Mouse (Mus musculus) intestine, embryonic 15.5 days (tissue): ENCODE results near the gene Fermt3. TPM values are rescaled to one million over a fixed set of nuclear protein-coding genes. Genes with fewer than 3 reads are reported as not detected.
"Not testable (repeated sequence)": the region's sequence is repeated elsewhere in the genome, so short reads cannot be mapped to it uniquely, and the experiment has no call there.

Experiments used
- ATAC-seq: fragments of 200-750 bp; cut with Nextera tagmentation; 2 replicates; pipeline ENCODE4 v1.8.0; 2017; ENCODE audit warnings: moderate TSS enrichment, moderate library complexity
- H3K27ac ChIP-seq: fragments of 300-500 bp; sonication (generic); 2 replicates; pipeline ENCODE4 v1.5.1; 2015; ENCODE audit warnings: mild to moderate bottlenecking, inconsistent platforms
- H3K27me3 ChIP-seq: fragments of 300-500 bp; sonication (generic); replicated peaks from 2 replicates; pipeline ENCODE4 v1.6.1; 2015; ENCODE audit warnings: inconsistent platforms
- H3K36me3 ChIP-seq: fragments of 300-500 bp; sonication (generic); 2 replicates; pipeline ENCODE4 v1.6.1; 2015; ENCODE audit warnings: inconsistent platforms
- H3K4me1 ChIP-seq: fragments of 300-500 bp; sonication (generic); replicated peaks from 2 replicates; pipeline ENCODE4 v1.6.1; 2015; ENCODE audit warnings: inconsistent platforms
- H3K4me2 ChIP-seq: fragments of 300-500 bp; sonication (generic); replicated peaks from 2 replicates; pipeline ENCODE4 v1.6.1; 2015; ENCODE audit warnings: mild to moderate bottlenecking, inconsistent platforms
- H3K4me3 ChIP-seq: fragments of 300-500 bp; sonication (generic); replicated peaks from 2 replicates; pipeline ENCODE4 v1.5.1; 2015; ENCODE audit warnings: inconsistent platforms
- H3K9ac ChIP-seq: fragments of 300-500 bp; sonication (generic); 2 replicates; pipeline ENCODE4 v1.6.1; 2015; ENCODE audit warnings: inconsistent platforms
- H3K9me3 ChIP-seq: fragments of 300-500 bp; sonication (generic); 2 replicates; pipeline ENCODE4 v1.6.1; 2016; ENCODE audit warnings: inconsistent platforms
- WGBS: fragments of 180-500 bp; shearing (Covaris S2); methylation state at CpG from one replicate; pipeline ENCODE4 v1.1.7; 2015; 5-methylcytosine and 5-hydroxymethylcytosine counted together
- polyA plus RNA-seq: library from polyadenylated mRNA; unstranded; fragments of >200 nt; fragmentation: Nextera tagmentation; extraction: Ambion mirVana; gene quantifications from 2 replicates; pipeline ENCODE4 v1.2.1, GENCODE M21; 2015

Gene Fermt3
- polyA plus RNA-seq, 1 experiment from 2014 or later: 9.8 TPM

DNA sequence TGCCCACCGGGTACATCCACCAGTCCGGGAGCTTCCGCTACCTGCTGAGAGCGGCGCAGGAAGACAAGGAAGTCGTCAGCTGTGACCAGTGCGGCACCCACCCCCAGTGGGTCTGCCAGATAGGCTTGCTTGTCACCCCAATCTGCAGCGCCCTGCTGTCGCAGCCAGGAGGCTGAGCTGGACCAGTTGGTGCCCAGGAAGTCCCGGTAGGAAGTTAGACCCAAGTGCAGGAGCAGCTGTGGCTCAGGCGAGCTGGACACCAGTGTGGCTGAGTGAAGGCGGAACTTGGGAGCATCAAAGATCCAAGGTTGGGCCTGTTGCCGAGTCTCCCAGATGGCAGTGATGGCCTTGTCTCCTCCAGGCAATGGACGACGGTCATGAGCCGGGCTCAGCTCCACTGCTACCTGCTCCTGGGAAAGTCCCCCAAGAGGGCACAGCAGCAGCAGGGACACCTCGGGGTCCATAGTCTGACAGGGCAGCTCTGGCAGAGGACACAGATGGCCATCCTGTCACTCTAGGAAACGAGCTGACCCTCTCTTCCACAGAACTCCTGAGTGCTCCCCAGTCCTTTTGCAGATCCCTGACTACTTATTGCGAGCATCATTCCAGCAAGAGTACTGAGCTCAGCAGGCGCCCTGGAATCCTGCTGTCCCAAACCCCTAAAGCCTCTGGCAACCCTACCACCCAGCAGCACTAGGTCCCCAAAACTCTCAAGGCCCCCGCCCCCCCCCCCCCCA, 23.8 kb downstream of the Fermt3 start:
- H3K4me1 ChIP-seq: peaks cover 36% of the 10 kb centered on the region
- H3K4me3 ChIP-seq: peak overlapping the region; percentile 64
- 49% methylated on average over 20 of the region's 21 CpGs for WGBS
- ATAC-seq: no peak
- peak overlapping the region; percentile 91 for H3K4me2 ChIP-seq
- H3K9ac ChIP-seq: peak overlapping the region; percentile 75
- H3K27me3 ChIP-seq: no peaks in the 10 kb centered on the region
- no peaks in the 10 kb centered on the region for H3K9me3 ChIP-seq
- H3K36me3 ChIP-seq: 0 out of 2 replicates have a peak, but pooled peaks cover 3% of the 10 kb centered on the region
- H3K27ac ChIP-seq: peak overlapping the region; percentile 46

DNA sequence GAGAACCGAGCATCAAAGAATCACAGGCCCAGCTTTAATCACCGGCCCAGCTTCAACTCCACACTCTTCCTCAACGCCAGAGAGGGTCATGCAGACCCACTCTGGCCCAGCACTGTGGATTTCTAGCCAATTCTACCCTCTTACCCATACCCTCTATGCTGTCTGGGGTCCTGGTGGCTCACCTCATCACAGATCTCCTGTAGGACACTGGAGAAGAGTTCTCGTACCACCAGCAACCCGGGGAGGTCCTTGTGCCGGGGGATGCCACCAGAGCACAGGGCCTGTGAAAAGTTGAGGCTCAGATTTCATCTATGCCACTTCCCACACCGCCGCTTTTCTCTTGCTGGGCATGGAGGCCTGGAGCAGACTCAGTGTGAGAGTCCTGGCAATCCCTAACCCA, 24.8 kb downstream of the Fermt3 start:
- peaks cover 36% of the 10 kb centered on the region for H3K4me1 ChIP-seq
- WGBS: 91% methylated on average over 8 of the region's 8 CpGs
- H3K36me3 ChIP-seq: 0 out of 2 replicates have a peak, but pooled peaks cover 2% of the 10 kb centered on the region
- no peaks in the 10 kb centered on the region for H3K27me3 ChIP-seq
- H3K9me3 ChIP-seq: no peaks in the 10 kb centered on the region
- H3K9ac ChIP-seq: peak overlapping the region; percentile 75
- no peak overlapping the region for H3K27ac ChIP-seq
- peak overlapping the region; percentile 91 for H3K4me2 ChIP-seq
- no peak overlapping the region for H3K4me3 ChIP-seq
- no peak for ATAC-seq

DNA sequence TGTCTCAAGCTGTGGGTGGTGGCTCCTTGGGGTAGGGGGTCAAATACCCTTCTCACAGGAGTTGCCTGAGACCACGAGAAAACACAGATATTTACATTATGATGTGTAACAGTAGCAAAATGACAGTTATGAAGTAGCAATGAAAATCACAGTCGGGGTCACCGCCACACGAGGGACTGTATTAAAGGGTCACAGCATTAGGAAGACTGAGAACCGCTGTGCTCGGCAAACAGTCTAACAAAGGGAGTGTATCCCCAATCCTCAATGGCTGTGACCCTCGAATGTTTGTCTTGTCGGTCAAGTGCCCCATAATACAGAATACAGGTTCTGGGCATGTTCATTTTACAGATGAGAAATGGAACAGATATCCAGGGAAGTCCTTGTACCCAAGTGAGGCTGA, 25.3 kb downstream of the Fermt3 start:
- Histone ChIP-seq H3K9me3 (no peaks in the 10 kb centered on the region), H3K36me3 (no peaks in the 10 kb centered on the region), H3K4me2 (no peak overlapping the region), H3K27ac (no peak overlapping the region), H3K4me3 (no peak overlapping the region), H3K9ac (no peak overlapping the region), H3K4me1 (peaks cover 36% of the 10 kb centered on the region), H3K27me3 (no peaks in the 10 kb centered on the region)
- ATAC-seq: no peak
- WGBS: 82% methylated on average over 8 of the region's 8 CpGs

DNA sequence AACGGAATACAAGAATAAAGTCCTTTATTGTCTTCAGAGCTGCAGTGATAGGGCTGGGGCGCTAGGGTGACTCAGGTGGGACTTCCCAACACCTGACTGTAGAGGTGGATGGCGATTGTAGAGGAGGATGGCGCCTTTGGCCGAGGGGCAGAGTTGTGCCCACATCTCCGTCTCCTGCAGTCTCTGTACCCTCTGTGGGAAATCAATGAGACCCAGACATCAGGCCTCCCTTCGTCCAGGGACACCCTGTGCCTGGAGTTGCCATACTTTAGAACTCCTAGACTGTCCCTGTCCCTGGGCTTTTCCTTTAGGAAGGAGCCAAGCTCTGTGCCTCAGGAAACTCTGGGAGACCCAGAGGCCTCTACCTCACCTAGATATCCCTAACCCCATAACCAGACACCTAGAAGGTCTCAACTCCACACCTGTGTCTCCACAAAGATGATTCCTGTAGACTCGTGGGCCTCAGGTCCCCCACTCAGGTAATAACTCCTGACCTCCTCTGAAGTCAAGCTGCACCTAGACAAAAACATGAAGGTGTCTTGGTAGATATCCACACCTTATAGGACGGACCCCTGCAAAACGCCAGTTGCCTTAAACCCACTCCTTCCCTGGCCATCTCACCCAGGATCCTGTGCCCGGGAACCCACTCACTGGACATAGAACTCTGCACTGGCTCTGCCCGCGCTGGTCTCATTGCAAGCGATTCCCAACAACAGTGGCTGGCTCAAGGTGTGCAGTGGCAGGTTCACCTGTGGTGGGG, 26.1 kb downstream of the Fermt3 start:
- Histone ChIP-seq H3K36me3 (no peaks in the 10 kb centered on the region), H3K27ac (0 out of 2 replicates have a peak overlapping the region, but pooled peaks have one; percentile 33), H3K27me3 (no peaks in the 10 kb centered on the region), H3K9me3 (no peaks in the 10 kb centered on the region), H3K9ac (peak overlapping the region; percentile 65), H3K4me3 (peak overlapping the region; percentile 54), H3K4me2 (peak overlapping the region; percentile 89), H3K4me1 (peaks cover 37% of the 10 kb centered on the region)
- WGBS: 62% methylated on average over 14 of the region's 14 CpGs
- no peak for ATAC-seq

DNA sequence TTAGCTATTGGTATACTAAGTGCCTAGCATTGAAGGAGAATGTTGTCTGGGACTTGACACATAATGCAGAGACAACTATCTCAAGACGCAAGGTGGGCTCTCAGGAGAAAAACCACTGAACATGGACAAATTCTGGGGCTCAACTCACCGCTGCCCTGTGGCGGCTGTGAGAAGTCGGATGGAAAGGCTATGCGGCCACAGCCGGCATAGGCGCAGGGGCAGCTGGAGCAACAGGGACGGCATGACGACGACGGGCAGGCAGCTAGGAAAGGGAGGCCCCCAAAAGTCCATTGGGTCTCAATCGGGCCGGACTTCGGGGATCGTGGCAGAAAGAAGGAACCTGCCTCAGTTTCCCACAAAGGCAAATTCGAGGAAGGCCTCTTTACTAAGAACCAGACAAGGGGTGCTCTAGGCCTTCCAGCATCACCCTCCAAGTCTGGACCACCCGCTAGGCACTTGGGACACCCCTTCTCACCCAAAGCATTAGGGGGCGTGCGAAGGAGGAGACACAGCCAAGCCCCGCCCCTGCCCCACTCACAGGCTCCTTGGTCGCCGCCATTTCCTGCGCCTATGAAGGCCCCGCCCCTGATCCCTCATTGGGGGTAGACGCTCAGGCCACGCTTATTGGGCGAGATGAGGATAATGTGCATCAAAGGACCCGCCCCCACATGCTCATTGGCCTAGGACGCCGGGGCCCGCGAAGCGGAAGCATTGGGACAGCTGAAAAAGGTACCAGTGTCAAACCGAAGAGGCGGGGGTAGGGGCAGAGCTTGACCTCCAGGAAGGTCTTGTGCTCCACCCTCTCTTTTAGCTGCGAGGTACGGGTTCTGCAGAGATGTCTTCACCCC, 27.0 kb downstream of the Fermt3 start, which contains the start of gene Dnajc4:
TSS of gene Dnajc4 (minus strand) at position 562 of the 848 bp plus-strand sequence.
- Histone ChIP-seq H3K9ac (peak within 1 kb of the TSS; percentile 65), H3K9me3 (no peaks in the 10 kb centered on the region), H3K4me2 (peak within 1 kb of the TSS; percentile 89), H3K4me3 (peak within 1 kb of the TSS; percentile 54), H3K36me3 (no peaks in the 10 kb centered on the region), H3K27me3 (no peaks in the 10 kb centered on the region), H3K4me1 (peaks cover 39% of the 10 kb centered on the region), H3K27ac (peak within 1 kb of the TSS; percentile 46)
- ATAC-seq: peak; percentile 95
- 2% methylated on average over 37 of the region's 37 CpGs for WGBS

DNA sequence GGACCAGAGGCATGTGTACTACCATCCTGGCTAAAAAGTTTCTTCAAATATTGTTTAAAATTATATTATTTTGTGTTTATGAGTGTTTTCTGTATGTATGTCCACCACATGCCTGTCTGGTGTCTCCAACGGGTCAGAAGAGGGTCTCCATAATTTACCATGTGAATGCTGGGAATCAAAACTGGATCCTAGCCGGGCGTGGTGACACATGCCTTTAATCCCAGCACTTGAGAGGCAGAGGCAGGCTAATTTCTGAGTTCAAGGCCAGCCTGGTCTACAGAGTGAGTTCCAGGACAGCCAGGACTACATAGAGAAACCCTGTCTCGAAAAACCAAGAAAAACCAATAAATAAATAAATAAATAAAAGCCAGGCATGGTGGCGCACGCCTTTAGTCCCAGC, 28.1 kb downstream of the Fermt3 start:
- not testable (repeated sequence) for ATAC-seq, H3K27me3 ChIP-seq, H3K27ac ChIP-seq, H3K9ac ChIP-seq, H3K4me3 ChIP-seq, H3K4me2 ChIP-seq, H3K9me3 ChIP-seq, H3K36me3 ChIP-seq
- H3K4me1 ChIP-seq: peaks cover 34% of the 10 kb centered on the region
- 92% methylated on average over 6 of the region's 6 CpGs for WGBS

DNA sequence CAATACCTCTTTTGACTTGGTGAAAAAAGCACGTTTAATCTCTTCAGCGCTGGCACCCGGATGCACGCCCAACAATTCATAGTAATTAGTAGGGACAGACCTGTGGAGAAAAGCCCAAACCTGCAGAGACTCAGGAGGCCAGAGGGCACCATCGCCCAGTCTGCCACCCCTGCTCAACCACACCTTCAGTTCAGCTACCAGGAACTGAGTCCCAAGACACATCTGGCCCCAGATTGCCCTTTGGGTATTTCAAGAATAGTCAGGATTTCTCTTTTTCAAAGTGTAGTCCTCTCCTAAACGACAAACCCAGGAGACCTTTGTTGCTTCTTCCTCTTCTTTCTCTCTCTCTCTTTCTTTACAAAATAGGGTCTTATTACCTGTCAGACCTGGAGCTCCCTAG, 28.6 kb downstream of the Fermt3 start:
- no peak overlapping the region for H3K4me2 ChIP-seq
- no peak overlapping the region for H3K4me3 ChIP-seq
- no peaks in the 10 kb centered on the region for H3K36me3 ChIP-seq
- 91% methylated on average over 6 of the region's 6 CpGs for WGBS
- no peak overlapping the region for H3K9ac ChIP-seq
- H3K27ac ChIP-seq: no peak overlapping the region
- peaks cover 39% of the 10 kb centered on the region for H3K4me1 ChIP-seq
- ATAC-seq: no peak
- H3K9me3 ChIP-seq: no peaks in the 10 kb centered on the region
- H3K27me3 ChIP-seq: no peaks in the 10 kb centered on the region

DNA sequence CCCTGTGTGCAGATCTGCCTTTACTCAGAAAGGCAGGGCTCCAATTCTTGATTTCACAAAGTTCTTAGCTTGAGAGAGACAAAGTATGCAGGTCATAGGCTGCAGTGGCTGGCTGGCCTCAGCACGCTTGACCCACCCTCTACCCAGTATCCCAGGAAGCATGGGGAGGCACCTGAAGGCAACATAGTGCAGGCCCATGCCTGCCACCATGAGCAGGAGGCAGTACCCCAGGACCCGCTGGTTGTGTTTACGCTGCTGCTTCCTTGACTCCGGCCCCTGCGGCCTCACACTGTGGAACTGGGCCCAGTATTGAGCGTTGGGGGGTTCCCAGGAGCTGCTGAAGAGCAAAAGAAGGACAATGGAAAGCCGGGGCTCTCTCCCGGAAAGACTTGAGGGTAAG, 30.0 kb downstream of the Fermt3 start:
- H3K27me3 ChIP-seq: no peaks in the 10 kb centered on the region
- 0 out of 2 replicates have a peak overlapping the region, but pooled peaks have one; percentile 9 for H3K4me2 ChIP-seq
- H3K27ac ChIP-seq: no peak overlapping the region
- peaks cover 32% of the 10 kb centered on the region for H3K4me1 ChIP-seq
- ATAC-seq: no peak
- WGBS: 86% methylated on average over 8 of the region's 8 CpGs
- no peak overlapping the region for H3K9ac ChIP-seq
- H3K9me3 ChIP-seq: no peaks in the 10 kb centered on the region
- H3K36me3 ChIP-seq: peaks cover 9% of the 10 kb centered on the region
- H3K4me3 ChIP-seq: no peak overlapping the region

DNA sequence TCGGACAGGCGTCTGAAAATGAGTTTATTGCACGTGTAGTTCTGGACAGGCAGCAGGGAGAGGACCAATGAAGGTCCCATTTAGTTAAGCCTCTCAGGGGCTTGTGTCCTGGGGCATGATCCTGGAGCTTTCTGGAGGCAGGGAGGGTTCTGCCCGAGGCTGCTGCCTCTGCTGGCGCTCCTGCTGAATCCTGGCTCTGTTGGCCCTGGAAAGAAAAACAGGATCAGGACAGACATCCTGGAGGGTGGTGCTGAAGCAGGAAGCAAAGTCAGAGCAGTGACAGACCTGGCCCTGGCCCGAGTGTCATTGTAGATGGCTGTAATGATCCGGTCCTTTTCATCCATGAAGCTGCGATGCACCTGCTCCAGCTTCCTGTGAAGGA, 31.4 kb downstream of the Fermt3 start:
- H3K4me1 ChIP-seq: peaks cover 25% of the 10 kb centered on the region
- peaks cover 9% of the 10 kb centered on the region for H3K36me3 ChIP-seq
- H3K9me3 ChIP-seq: no peaks in the 10 kb centered on the region
- peak overlapping the region; percentile 87 for H3K4me2 ChIP-seq
- H3K9ac ChIP-seq: peak overlapping the region; percentile 91
- peak overlapping the region; percentile 94 for H3K4me3 ChIP-seq
- peak overlapping the region; percentile 92 for H3K27ac ChIP-seq
- H3K27me3 ChIP-seq: no peaks in the 10 kb centered on the region
- WGBS: 5% methylated on average over 8 of the region's 8 CpGs
- no peak; the same call in 1 of the 2 replicates for ATAC-seq

DNA sequence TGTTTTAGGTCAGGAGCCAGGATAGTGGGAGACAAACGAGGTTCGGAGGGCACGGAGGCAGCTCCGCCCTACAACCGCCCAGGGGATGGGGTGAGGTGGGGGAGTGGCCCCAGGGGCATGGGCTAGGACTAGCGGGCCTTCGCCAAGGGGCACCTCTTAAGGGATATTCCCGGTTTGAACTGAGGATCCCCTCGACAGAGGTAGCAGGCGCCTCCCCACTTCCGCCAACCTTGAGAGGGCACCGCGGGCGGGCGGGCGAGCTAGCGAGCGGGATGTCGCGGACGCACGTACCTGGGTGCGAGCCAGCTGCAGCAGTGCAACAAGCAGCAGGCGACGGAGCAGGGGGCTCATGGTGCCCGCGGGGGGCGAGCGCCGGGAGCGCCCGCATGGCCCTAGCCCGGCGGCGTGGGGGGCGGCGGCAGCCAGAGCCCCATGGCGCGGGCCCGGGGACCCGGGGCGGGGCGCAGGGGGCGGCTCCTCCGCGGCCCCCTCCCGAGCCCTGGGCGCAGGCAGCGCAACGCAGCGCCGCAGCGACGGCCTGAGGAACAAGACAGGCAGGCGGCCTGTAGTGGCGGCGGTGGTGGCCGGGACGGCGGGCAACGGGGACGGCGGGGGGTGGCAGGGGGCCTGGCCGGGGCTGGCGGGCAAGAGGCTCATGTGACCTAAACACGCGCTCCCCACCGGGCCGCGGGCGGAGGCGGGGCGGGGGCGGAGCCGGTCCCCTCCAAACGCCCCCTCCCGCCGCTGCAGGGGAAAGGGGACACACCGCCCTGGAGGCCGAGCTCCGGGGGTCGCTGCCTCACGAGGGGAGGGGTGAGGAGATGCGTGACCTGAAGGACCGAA, 32.0 kb downstream of the Fermt3 start, which contains the start of gene Vegfb:
TSS of gene Vegfb (minus strand) at position 591 of the 843 bp plus-strand sequence.
- WGBS: under 1% methylated on average over 78 of the region's 85 CpGs
- ATAC-seq: peak; percentile 73

More for the DNA sequence above, 32.0 kb downstream of the Fermt3 start, which contains the start of gene Vegfb:
- no peaks in the 10 kb centered on the region for H3K27me3 ChIP-seq
- H3K27ac ChIP-seq: peak within 1 kb of the TSS; percentile 92
- peak within 1 kb of the TSS; percentile 91 for H3K9ac ChIP-seq
- peaks cover 23% of the 10 kb centered on the region for H3K4me1 ChIP-seq
- peak within 1 kb of the TSS; percentile 94 for H3K4me3 ChIP-seq
- peaks cover 14% of the 10 kb centered on the region for H3K36me3 ChIP-seq
- H3K9me3 ChIP-seq: no peaks in the 10 kb centered on the region
- H3K4me2 ChIP-seq: peak within 1 kb of the TSS; percentile 87
